Mouse (Mus musculus) heart, embryonic 16.5 days (tissue): ENCODE measurements around the gene Tram2. TPM values are rescaled to one million over a fixed set of nuclear protein-coding genes. Genes with fewer than 3 reads are reported as not detected.
A peak's percentile ranks its signal among the peaks of the same experiment; 100 is the strongest.

Experiments used
- ATAC-seq: fragments of 200-750 bp; cut with Nextera tagmentation; replicated peaks from 2 replicates; pipeline ENCODE4 v1.8.0; 2017; ENCODE audit warnings: moderate number of reproducible peaks; ENCODE audit not compliant: insufficient read depth, low FRiP score; ENCODE audit errors: extremely low read depth
- H3K27ac ChIP-seq: fragments of 300-500 bp; sonication (generic); 2 replicates; pipeline ENCODE4 v1.5.1; 2014; ENCODE audit warnings: mild to moderate bottlenecking, low read length, control low read depth, moderate library complexity
- H3K27me3 ChIP-seq: fragments of 300-500 bp; sonication (generic); 2 replicates; pipeline ENCODE4 v1.6.1; 2014; ENCODE audit warnings: low read length, mixed read lengths; ENCODE audit not compliant: control insufficient read depth, insufficient read depth
- H3K36me3 ChIP-seq: fragments of 300-500 bp; sonication (generic); 2 replicates; pipeline ENCODE4 v1.6.1; 2014; ENCODE audit not compliant: control insufficient read depth, insufficient read depth
- H3K4me1 ChIP-seq: fragments of 300-500 bp; sonication (generic); 2 replicates; pipeline ENCODE4 v1.6.1; 2014; ENCODE audit warnings: low read length, mixed read lengths; ENCODE audit not compliant: control insufficient read depth, insufficient read depth
- H3K4me2 ChIP-seq: fragments of 300-500 bp; sonication (generic); 2 replicates; pipeline ENCODE4 v1.6.1; 2014; ENCODE audit warnings: low read depth, mild to moderate bottlenecking, control low read depth, low read length
- H3K4me3 ChIP-seq: fragments of 300-500 bp; sonication (generic); 2 replicates; pipeline ENCODE4 v1.5.1; 2014; ENCODE audit warnings: mild to moderate bottlenecking, control low read depth, low read length
- H3K9ac ChIP-seq: fragments of 300-500 bp; sonication (generic); 2 replicates; pipeline ENCODE4 v1.6.1; 2014; ENCODE audit warnings: low read length, control low read depth
- H3K9me3 ChIP-seq: fragments of 300-500 bp; sonication (generic); replicated peaks from 2 replicates; pipeline ENCODE4 v1.6.1; 2016; ENCODE audit warnings: low read length; ENCODE audit not compliant: control insufficient read depth
- WGBS: fragments of 180-500 bp; shearing (Covaris S2); extraction: QIAGEN DNeasy Blood & Tissue Kit; methylation state at CpG from one replicate; pipeline ENCODE4 v1.1.7; 2014; 5-methylcytosine and 5-hydroxymethylcytosine counted together
- polyA plus RNA-seq: library from polyadenylated mRNA; unstranded; fragments of >200 nt; fragmentation: Nextera tagmentation; extraction: Ambion mirVana; gene quantifications from 2 replicates; pipeline ENCODE4 v1.2.1, GENCODE M21; 2015

Tram2 gene
- polyA plus RNA-seq, 1 experiment from 2014 or later: 3.3 TPM

DNA sequence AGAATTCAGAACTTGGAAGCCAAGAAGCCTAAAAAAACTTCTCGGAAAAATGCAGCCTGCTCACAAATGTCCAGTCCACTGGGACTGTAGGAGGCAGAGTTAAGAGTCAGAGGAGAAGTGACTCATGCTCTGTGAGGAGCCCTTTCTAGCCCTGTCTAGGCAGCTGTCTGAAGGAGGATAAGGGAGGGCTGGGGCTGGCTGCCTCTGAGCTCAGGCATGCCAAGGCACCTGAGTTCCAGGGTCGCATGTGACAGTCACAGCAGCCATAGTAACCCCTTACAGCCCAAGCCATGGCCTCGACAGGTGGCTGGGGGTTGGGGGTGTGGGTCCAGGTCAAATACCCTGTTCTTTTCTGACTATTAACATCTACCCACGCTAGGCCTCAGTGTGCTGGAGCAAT, 70.1 kb downstream of the Tram2 start:
- Histone ChIP-seq H3K4me2 (no peak overlapping the region), H3K9me3 (no peaks in the 10 kb centered on the region), H3K4me3 (no peak overlapping the region), H3K4me1 (peaks cover 6% of the 10 kb centered on the region), H3K27me3 (no peaks in the 10 kb centered on the region), H3K27ac (no peak overlapping the region), H3K36me3 (0 out of 2 replicates have a peak, but pooled peaks cover 4% of the 10 kb centered on the region), H3K9ac (no peak overlapping the region)
- WGBS: 49% methylated on average over 4 of the region's 4 CpGs
- peak; percentile 72 for ATAC-seq

DNA sequence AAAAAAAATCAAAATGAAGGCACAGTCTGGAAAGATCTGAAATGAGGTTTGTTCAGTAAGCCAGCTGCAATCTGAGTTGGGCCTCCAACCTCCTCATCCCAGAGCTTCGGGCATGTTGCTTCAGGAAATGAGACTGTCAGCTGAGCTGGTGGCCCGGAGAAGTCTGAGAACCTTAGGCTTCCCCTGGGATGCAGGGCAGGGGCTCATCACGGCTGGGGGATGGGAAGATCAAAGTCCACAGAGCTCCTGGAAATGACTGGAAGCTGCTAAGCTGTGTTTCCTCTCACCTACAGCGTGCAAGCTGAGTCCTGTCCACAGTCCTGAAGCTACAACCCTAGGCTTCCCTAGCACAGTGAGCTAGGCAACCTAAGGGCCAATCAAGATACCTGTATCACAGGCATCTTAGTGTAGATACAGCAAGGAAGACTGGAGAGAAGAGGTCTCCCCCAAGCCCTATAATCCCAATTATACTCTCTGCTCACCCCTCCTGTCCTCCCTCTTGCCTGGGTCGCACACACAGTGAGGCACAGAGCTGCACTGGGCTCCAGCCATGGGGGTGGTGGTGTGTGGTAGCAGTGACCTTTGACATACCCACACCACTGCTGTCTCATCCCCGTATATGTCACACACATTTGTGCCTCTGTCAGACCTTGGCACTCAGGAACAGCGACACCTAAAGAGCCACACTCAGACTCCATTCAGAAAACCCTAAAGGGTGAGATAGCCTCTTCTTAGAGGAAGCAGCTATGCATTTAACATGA, 70.9 kb downstream of the Tram2 start:
- no peaks in the 10 kb centered on the region for H3K9me3 ChIP-seq
- no peak for ATAC-seq
- H3K27me3 ChIP-seq: no peaks in the 10 kb centered on the region
- H3K4me3 ChIP-seq: no peak overlapping the region
- H3K4me1 ChIP-seq: peaks cover 6% of the 10 kb centered on the region
- H3K36me3 ChIP-seq: peaks cover 8% of the 10 kb centered on the region; the same call in 1 of the 2 replicates
- no peak overlapping the region for H3K4me2 ChIP-seq
- no peak overlapping the region for H3K9ac ChIP-seq
- WGBS: 64% methylated on average over 7 of the region's 7 CpGs
- no peak overlapping the region for H3K27ac ChIP-seq

DNA sequence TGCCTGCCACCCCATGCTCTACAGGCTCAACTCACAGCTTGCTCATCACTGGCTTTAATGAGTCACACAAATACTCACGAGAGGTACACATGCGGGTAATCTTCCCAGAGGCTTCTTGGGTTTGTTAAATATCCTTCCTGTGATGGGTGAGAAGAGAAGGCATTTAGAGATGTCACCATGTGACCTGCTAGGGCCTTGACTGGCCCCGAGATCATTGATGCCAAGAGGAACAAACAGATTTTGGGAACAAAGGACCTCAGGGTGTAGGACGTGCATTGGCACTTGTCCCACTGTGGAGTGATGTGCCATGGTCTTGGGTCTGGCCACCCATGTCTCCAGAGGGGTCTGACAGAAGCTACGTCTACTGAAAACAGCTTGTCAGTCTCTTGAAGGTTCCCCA, 72.3 kb downstream of the Tram2 start:
- peaks cover 4% of the 10 kb centered on the region; the same call in 1 of the 2 replicates for H3K36me3 ChIP-seq
- H3K27me3 ChIP-seq: no peaks in the 10 kb centered on the region
- H3K9me3 ChIP-seq: no peaks in the 10 kb centered on the region
- no peak overlapping the region for H3K9ac ChIP-seq
- H3K27ac ChIP-seq: no peak overlapping the region
- H3K4me2 ChIP-seq: no peak overlapping the region
- peaks cover 9% of the 10 kb centered on the region for H3K4me1 ChIP-seq
- no peak overlapping the region for H3K4me3 ChIP-seq
- ATAC-seq: no peak
- WGBS: 88% methylated on average over 5 of the region's 5 CpGs

DNA sequence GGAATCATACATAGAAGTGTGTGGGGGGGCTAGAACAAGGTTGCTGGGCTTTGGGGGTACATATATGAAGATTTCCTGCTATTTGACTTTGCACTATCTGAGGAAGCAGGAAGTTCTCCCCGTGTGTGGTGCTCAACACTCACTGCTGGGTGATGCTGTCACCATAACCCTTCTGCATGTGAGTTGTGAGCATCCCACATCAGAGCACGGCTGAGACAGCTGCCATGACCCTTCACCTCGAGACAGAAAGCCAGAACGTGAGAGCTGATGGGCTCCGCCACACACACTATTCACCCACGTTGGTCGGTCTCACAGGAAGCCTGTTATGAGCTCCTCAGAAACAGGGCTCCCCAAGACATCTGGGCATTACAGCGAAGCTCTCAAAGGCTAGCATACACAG, 74.4 kb downstream of the Tram2 start:
- Histone ChIP-seq H3K27ac (no peak overlapping the region), H3K9ac (no peak overlapping the region), H3K4me1 (peaks cover 9% of the 10 kb centered on the region), H3K9me3 (no peaks in the 10 kb centered on the region), H3K27me3 (no peaks in the 10 kb centered on the region), H3K4me2 (no peak overlapping the region), H3K36me3 (peaks cover 4% of the 10 kb centered on the region; the same call in 1 of the 2 replicates), H3K4me3 (no peak overlapping the region)
- 73% methylated on average over 8 of the region's 8 CpGs for WGBS
- peak; percentile 14; the same call in 1 of the 2 replicates for ATAC-seq

DNA sequence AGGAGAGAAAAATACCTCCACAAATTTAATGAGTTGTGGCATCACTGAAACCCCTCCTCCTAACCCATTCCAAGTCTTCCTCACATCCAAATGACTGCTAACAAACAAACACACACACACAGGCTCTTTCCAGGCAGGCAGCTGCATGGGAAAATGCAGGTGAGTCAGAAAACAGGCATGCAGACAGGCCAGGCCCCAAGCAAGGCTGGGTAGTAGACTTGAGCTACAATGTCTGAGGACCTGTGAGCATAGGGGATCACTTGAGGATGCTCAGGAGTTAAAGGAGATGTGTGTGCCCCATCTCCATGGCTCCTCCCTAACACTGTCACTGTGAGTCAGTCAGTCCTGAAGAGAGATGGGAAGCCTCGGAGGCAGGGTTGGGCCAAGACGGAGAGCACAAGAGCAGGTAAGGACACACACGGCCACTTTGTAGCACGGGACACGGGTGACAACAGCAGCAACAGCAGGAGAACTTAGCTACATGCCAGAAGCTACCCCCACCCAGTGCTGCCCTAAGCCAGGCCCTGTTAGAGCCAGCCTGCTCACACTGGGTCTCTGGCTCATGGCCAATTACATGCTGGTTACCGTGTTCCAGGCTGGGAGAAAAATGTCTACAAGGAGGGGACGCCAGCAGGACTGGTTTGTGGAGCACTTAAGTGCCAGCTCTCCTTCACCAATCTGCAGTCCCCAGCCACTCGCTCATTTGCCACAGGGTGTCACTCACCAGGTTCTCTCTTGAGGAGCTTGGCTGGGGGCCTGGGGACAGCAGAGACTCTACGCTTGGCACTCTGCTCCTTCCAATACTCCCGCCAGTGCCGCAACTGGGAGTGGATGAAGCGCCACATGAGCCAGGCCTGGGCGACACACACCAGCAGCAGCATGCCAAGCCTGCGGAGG, 76.5 kb downstream of the Tram2 start:
- H3K4me1 ChIP-seq: peaks cover 7% of the 10 kb centered on the region; the same call in 1 of the 2 replicates
- no peak overlapping the region for H3K4me2 ChIP-seq
- H3K27me3 ChIP-seq: no peaks in the 10 kb centered on the region
- H3K9ac ChIP-seq: no peak overlapping the region
- H3K27ac ChIP-seq: no peak overlapping the region
- H3K4me3 ChIP-seq: no peak overlapping the region
- ATAC-seq: peak; percentile 41; the same call in 1 of the 2 replicates
- H3K9me3 ChIP-seq: no peaks in the 10 kb centered on the region
- peaks cover 4% of the 10 kb centered on the region; the same call in 1 of the 2 replicates for H3K36me3 ChIP-seq
- 62% methylated on average over 14 of the region's 14 CpGs for WGBS

DNA sequence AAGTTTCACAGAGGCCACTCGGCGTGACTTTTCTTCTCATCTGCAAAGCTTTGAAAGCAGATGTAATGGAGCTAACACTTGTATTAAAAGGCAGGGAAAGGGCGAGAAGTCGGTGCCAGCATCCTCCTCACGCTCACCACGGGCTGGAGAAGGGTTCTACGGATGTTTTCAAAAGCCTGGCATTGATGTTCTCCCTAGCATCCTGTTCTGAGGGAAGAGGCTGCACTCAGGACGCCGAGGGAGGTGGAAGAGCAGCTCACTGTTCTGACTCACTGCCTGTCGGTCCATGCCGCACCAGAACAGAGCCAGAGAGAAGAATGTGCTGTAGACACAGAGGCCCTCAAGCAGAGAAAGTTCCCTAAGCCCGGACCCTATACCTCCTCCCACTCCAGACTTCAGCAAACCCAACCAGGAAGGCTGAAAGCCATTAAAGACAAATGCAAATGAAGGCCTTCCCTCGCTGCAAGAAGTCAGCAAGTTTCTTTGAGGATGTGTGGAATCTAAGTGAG, 81.1 kb downstream of the Tram2 start:
- Histone ChIP-seq H3K9me3 (no peaks in the 10 kb centered on the region), H3K27ac (no peak overlapping the region)
- 57% methylated on average over 13 of the region's 13 CpGs for WGBS

DNA sequence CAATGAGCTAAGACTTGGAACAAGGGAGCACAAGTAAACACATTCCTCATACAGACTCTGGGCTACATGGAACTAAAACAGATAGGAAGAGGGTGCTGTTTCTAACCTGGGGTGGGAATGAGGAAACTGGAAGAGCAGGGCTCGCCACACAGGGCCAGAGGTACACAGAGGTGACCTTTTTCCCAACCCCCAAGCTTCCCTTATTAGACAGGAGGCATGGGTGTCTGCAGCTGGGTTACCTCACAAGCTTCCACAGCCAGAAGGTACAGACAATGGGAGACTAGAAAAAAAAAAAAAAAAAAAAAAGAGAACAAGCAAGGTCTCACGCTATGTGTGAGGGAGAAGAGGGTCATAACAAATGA, 81.7 kb downstream of the Tram2 start:
- no peak overlapping the region for H3K4me3 ChIP-seq
- H3K36me3 ChIP-seq: no peaks in the 10 kb centered on the region; the same call in 1 of the 2 replicates
- peaks cover 14% of the 10 kb centered on the region; the same call in 1 of the 2 replicates for H3K4me1 ChIP-seq
- H3K9ac ChIP-seq: no peak overlapping the region
- no peaks in the 10 kb centered on the region for H3K27me3 ChIP-seq
- no peak for ATAC-seq
- H3K27ac ChIP-seq: no peak overlapping the region
- no peaks in the 10 kb centered on the region for H3K9me3 ChIP-seq
- 59% methylated on average over 2 of the region's 2 CpGs for WGBS
- H3K4me2 ChIP-seq: no peak overlapping the region

More for the DNA sequence above, 81.1 kb downstream of the Tram2 start:
- no peak overlapping the region for H3K4me2 ChIP-seq
- peaks cover 18% of the 10 kb centered on the region; the same call in 1 of the 2 replicates for H3K4me1 ChIP-seq
- H3K27me3 ChIP-seq: no peaks in the 10 kb centered on the region
- H3K9ac ChIP-seq: no peak overlapping the region
- no peak overlapping the region for H3K4me3 ChIP-seq
- H3K36me3 ChIP-seq: no peaks in the 10 kb centered on the region; the same call in 1 of the 2 replicates
- no peak for ATAC-seq

DNA sequence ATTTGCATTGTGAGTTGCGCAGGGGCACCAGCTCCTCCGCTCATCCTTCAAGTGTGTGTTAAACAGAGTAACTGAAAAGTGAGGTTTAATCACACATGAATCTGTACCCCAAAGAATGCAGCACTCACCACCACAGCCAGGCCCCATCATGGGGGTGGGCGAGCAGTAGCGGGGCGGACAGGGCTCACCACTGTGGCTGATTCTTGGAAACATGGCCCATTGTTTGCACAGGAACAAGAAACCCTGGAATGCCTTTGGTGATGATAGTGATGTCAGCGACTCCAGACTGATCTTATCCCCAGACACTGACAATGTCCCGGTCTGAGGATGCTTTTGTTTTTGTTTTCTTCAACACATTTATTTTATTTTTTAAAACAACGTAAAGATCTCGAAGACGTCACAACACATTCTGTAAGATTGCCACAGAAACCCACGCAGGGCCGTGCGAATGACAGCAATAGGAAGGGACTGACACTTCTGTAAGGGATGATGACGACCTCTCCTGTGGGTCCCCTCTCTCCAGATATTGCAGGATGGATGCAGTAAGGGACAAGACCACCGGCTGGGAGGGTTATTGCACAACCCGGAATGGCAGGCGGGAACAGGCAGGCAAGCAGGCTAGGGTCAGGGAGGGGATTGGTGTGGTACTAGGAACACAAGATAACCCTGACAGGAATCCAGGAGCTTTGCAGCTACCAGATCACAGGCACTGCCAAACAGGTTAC, 82.3 kb downstream of the Tram2 start:
- no peak overlapping the region for H3K9ac ChIP-seq
- no peak for ATAC-seq
- no peaks in the 10 kb centered on the region for H3K9me3 ChIP-seq
- no peaks in the 10 kb centered on the region for H3K27me3 ChIP-seq
- no peak overlapping the region for H3K4me3 ChIP-seq
- H3K36me3 ChIP-seq: no peaks in the 10 kb centered on the region; the same call in 1 of the 2 replicates
- no peak overlapping the region for H3K4me2 ChIP-seq
- H3K27ac ChIP-seq: no peak overlapping the region
- WGBS: 47% methylated on average over 17 of the region's 17 CpGs
- H3K4me1 ChIP-seq: peaks cover 14% of the 10 kb centered on the region; the same call in 1 of the 2 replicates
